22 mouse cellular contexts compared by ENCODE assay signal in the genomic region with DNA sequence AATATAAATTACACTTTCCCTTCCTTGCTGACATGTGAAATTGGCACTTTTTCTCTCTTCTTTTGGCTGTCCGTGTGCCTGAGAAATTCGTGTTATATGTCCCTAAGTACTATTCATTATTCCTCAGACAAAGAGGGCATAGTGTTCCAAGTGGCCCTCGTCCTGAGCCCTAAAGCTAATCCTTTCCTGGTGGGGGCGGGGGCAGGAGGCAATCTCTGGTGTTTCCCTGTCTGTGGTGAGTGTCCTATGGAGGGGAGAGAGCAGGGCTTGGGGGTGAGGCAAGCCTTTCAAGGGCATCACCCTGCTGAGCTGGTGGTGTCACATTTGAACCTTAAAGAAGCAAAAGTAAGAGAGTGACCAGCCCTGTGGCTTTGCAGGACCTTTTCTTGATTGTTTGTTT.
DNase-seq lines count a peak whose midpoint lies in the region; ATAC-seq lines count a peak whose summit lies in the region.
"Had no signal": no experiment of that assay in that cellular context is flagged by ENCODE, and none has a peak within 500 bp of the region (broad histone marks: within the 10 kb centered on the region; RNA-seq: fewer than 3 reads in every experiment).

No protein-coding gene starts in this region.

- H3K9ac ChIP-seq in forebrain, embryonic 11.5 days (ENCODE audit: low read length), result no peak overlapping the region
- no peak overlapping the region for H3K9ac ChIP-seq in forebrain, embryonic 14.5 days (ENCODE audit: low read length)
- no peak overlapping the region for H3K9ac ChIP-seq in midbrain, embryonic 15.5 days
- H3K9ac ChIP-seq in neural tube, embryonic 13.5 days, result no peak overlapping the region
- H3K9ac ChIP-seq in neural tube, embryonic 15.5 days (replicated peaks), result no peak overlapping the region
- no peak overlapping the region for H3K9ac ChIP-seq in embryonic facial prominence, embryonic 12.5 days
- H3K9ac ChIP-seq: embryonic facial prominence, embryonic 15.5 days; heart, embryonic 12.5 days; hindbrain, embryonic 12.5 days had no signal

- WGBS in forebrain, embryonic 11.5 days, result 6% methylated on average over 4 of the region's 4 CpGs
- 4% methylated on average over 4 of the region's 4 CpGs for WGBS in forebrain, embryonic 14.5 days
- WGBS in midbrain, embryonic 10.5 days, result 20% methylated on average over 4 of the region's 4 CpGs
- 11% methylated on average over 4 of the region's 4 CpGs for WGBS in midbrain, embryonic 15.5 days
- 32% methylated on average over 4 of the region's 4 CpGs for WGBS in neural tube, embryonic 13.5 days
- WGBS in neural tube, embryonic 15.5 days, result 41% methylated on average over 4 of the region's 4 CpGs
- WGBS in embryonic facial prominence, embryonic 12.5 days, result 20% methylated on average over 4 of the region's 4 CpGs

- no peak; the same call in 1 of the 2 replicates for ATAC-seq in forebrain, embryonic 11.5 days (replicated peaks; ENCODE audit: low FRiP score)
- ATAC-seq in forebrain, embryonic 14.5 days, result no peak
- ATAC-seq in midbrain, embryonic 15.5 days (replicated peaks), result no peak
- no peak for ATAC-seq in neural tube, embryonic 13.5 days (ENCODE audit: low read depth)
- no peak for ATAC-seq in neural tube, embryonic 15.5 days (ENCODE audit: low FRiP score)
- no peak for ATAC-seq in embryonic facial prominence, embryonic 12.5 days (ENCODE audit: insufficient number of reproducible peaks, insufficient read depth, low FRiP score, low TSS enrichment)
- ATAC-seq: hindbrain, embryonic 16.5 days; inflammation-experienced regulatory T-cells, adult 6 months; intestine, postnatal 0 days had no signal

- H3K27ac ChIP-seq in forebrain, embryonic 11.5 days (ENCODE audit: low read depth, low read length), result no peak overlapping the region
- no peak overlapping the region for H3K27ac ChIP-seq in forebrain, embryonic 14.5 days (ENCODE audit: low read depth, low read length)
- peak overlapping the region; percentile 72 for H3K27ac ChIP-seq in midbrain, embryonic 10.5 days (replicated peaks)
- H3K27ac ChIP-seq in midbrain, embryonic 15.5 days, result no peak overlapping the region
- no peak overlapping the region for H3K27ac ChIP-seq in neural tube, embryonic 13.5 days (replicated peaks)
- H3K27ac ChIP-seq in neural tube, embryonic 15.5 days (replicated peaks), result no peak overlapping the region
- H3K27ac ChIP-seq in embryonic facial prominence, embryonic 12.5 days, result no peak overlapping the region
- H3K27ac ChIP-seq: embryonic facial prominence, embryonic 15.5 days; gastrocnemius, adult 2 months; hindbrain, embryonic 12.5 days had no signal

- H3K4me3 ChIP-seq in forebrain, embryonic 11.5 days (ENCODE audit: low read depth, low read length), result no peak overlapping the region
- no peak overlapping the region for H3K4me3 ChIP-seq in forebrain, embryonic 14.5 days (ENCODE audit: low read depth, low read length)
- peak overlapping the region; percentile 20 for H3K4me3 ChIP-seq in midbrain, embryonic 10.5 days
- H3K4me3 ChIP-seq in midbrain, embryonic 15.5 days, result no peak overlapping the region
- H3K4me3 ChIP-seq in neural tube, embryonic 13.5 days, result no peak overlapping the region
- H3K4me3 ChIP-seq in neural tube, embryonic 15.5 days (replicated peaks), result no peak overlapping the region
- H3K4me3 ChIP-seq in embryonic facial prominence, embryonic 12.5 days, result no peak overlapping the region
- H3K4me3 ChIP-seq: embryonic facial prominence, embryonic 15.5 days; erythroblast, embryonic 14.5 days; gastrocnemius, adult 2 months; heart, embryonic 12.5 days; hindbrain, embryonic 12.5 days had no signal

- no peak for DNase-seq in forebrain, embryonic 11.5 days (ENCODE audit: low spot score)
- no peak for DNase-seq in forebrain, embryonic 14.5 days (ENCODE audit: low spot score)
- DNase-seq in midbrain, embryonic 10.5 days (ENCODE audit: low spot score), result no peak
- no peak for DNase-seq in adrenal gland, adult 8-10 months
- DNase-seq: adrenal gland, adult 2 months; adrenal gland, postnatal 36 days; cerebellum, adult 2 months; cerebellum, postnatal 10 days; gastrocnemius, adult 2 months; gastrocnemius, postnatal 25 days had no signal

- H3K9me3 ChIP-seq in forebrain, embryonic 11.5 days (ENCODE audit: control insufficient read depth, low read length), result no peaks in the 10 kb centered on the region
- H3K9me3 ChIP-seq in forebrain, embryonic 14.5 days (replicated peaks; ENCODE audit: control insufficient read depth, low read length), result 0 out of 2 replicates have a peak, but pooled peaks cover 2% of the 10 kb centered on the region
- peaks cover 5% of the 10 kb centered on the region; the same call in 1 of the 2 replicates for H3K9me3 ChIP-seq in midbrain, embryonic 10.5 days (replicated peaks)
- H3K9me3 ChIP-seq in midbrain, embryonic 15.5 days, result no peaks in the 10 kb centered on the region
- no peaks in the 10 kb centered on the region for H3K9me3 ChIP-seq in neural tube, embryonic 13.5 days
- H3K9me3 ChIP-seq in neural tube, embryonic 15.5 days (replicated peaks), result no peaks in the 10 kb centered on the region
- no peaks in the 10 kb centered on the region for H3K9me3 ChIP-seq in embryonic facial prominence, embryonic 12.5 days
- H3K9me3 ChIP-seq: embryonic facial prominence, embryonic 15.5 days had no signal

- H3K36me3 ChIP-seq in forebrain, embryonic 11.5 days (ENCODE audit: control insufficient read depth, insufficient read depth, low read length), result no peaks in the 10 kb centered on the region
- H3K36me3 ChIP-seq in forebrain, embryonic 14.5 days (ENCODE audit: control insufficient read depth, insufficient read depth, low read length), result no peaks in the 10 kb centered on the region
- H3K36me3 ChIP-seq in midbrain, embryonic 10.5 days, result no peaks in the 10 kb centered on the region
- no peaks in the 10 kb centered on the region for H3K36me3 ChIP-seq in midbrain, embryonic 15.5 days (replicated peaks)
- no peaks in the 10 kb centered on the region for H3K36me3 ChIP-seq in neural tube, embryonic 13.5 days
- no peaks in the 10 kb centered on the region for H3K36me3 ChIP-seq in neural tube, embryonic 15.5 days
- no peaks in the 10 kb centered on the region for H3K36me3 ChIP-seq in embryonic facial prominence, embryonic 12.5 days
- H3K36me3 ChIP-seq: embryonic facial prominence, embryonic 15.5 days; heart, embryonic 12.5 days; hindbrain, embryonic 12.5 days had no signal

- H3K4me1 ChIP-seq in forebrain, embryonic 11.5 days (replicated peaks; ENCODE audit: control insufficient read depth, insufficient read depth, low read length), result no peaks in the 10 kb centered on the region; the same call in 1 of the 2 replicates
- H3K4me1 ChIP-seq in forebrain, embryonic 14.5 days (ENCODE audit: control insufficient read depth, insufficient read depth, low read length), result no peaks in the 10 kb centered on the region
- peaks cover 44% of the 10 kb centered on the region for H3K4me1 ChIP-seq in midbrain, embryonic 10.5 days
- H3K4me1 ChIP-seq in midbrain, embryonic 15.5 days, result peaks cover 7% of the 10 kb centered on the region; the same call in 1 of the 2 replicates
- H3K4me1 ChIP-seq in neural tube, embryonic 13.5 days (replicated peaks), result peaks cover 19% of the 10 kb centered on the region
- peaks cover 14% of the 10 kb centered on the region for H3K4me1 ChIP-seq in neural tube, embryonic 15.5 days
- H3K4me1 ChIP-seq in embryonic facial prominence, embryonic 12.5 days, result 0 out of 2 replicates have a peak, but pooled peaks cover 3% of the 10 kb centered on the region
- H3K4me1 ChIP-seq: embryonic facial prominence, embryonic 15.5 days; heart, embryonic 12.5 days had no signal

- peak overlapping the region; percentile 24; the same call in 1 of the 2 replicates for H3K4me2 ChIP-seq in forebrain, embryonic 11.5 days (ENCODE audit: low read depth, low read length, severe bottlenecking)
- H3K4me2 ChIP-seq in forebrain, embryonic 14.5 days (ENCODE audit: low read length), result no peak overlapping the region
- no peak overlapping the region; the same call in 1 of the 2 replicates for H3K4me2 ChIP-seq in midbrain, embryonic 15.5 days
- H3K4me2 ChIP-seq in neural tube, embryonic 13.5 days, result peak overlapping the region; percentile 24; the same call in 1 of the 2 replicates
- H3K4me2 ChIP-seq in neural tube, embryonic 15.5 days, result no peak overlapping the region
- 0 out of 2 replicates have a peak overlapping the region, but pooled peaks have one; percentile 12 for H3K4me2 ChIP-seq in embryonic facial prominence, embryonic 12.5 days (replicated peaks)
- H3K4me2 ChIP-seq: embryonic facial prominence, embryonic 15.5 days; heart, embryonic 12.5 days; hindbrain, embryonic 12.5 days had no signal

- H3K27me3 ChIP-seq in forebrain, embryonic 11.5 days (ENCODE audit: control insufficient read depth, insufficient read depth, low read length), result no peaks in the 10 kb centered on the region
- H3K27me3 ChIP-seq in forebrain, embryonic 14.5 days (replicated peaks; ENCODE audit: control insufficient read depth, insufficient read depth, low read length), result no peaks in the 10 kb centered on the region
- H3K27me3 ChIP-seq in midbrain, embryonic 10.5 days (ENCODE audit: low read depth, poor library complexity, severe bottlenecking), result peaks cover 16% of the 10 kb centered on the region
- H3K27me3 ChIP-seq in midbrain, embryonic 15.5 days (replicated peaks), result no peaks in the 10 kb centered on the region
- no peaks in the 10 kb centered on the region for H3K27me3 ChIP-seq in neural tube, embryonic 13.5 days
- H3K27me3 ChIP-seq in neural tube, embryonic 15.5 days (replicated peaks), result no peaks in the 10 kb centered on the region
- no peaks in the 10 kb centered on the region for H3K27me3 ChIP-seq in embryonic facial prominence, embryonic 12.5 days
- H3K27me3 ChIP-seq: CH12.LX; hindbrain, embryonic 12.5 days had no signal

Comparison
In these comparisons a context has a peak if more than half of its experiments do, and no peak if none do; other contexts are left out.
1. H3K4me2 ChIP-seq: peak in forebrain, embryonic 11.5 days (single experiment), neural tube, embryonic 13.5 days (single experiment) and embryonic facial prominence, embryonic 12.5 days (single experiment); none in forebrain, embryonic 14.5 days (single experiment), midbrain, embryonic 15.5 days (single experiment) and neural tube, embryonic 15.5 days (single experiment).